Mouse (Mus musculus) kidney, adult 2 months (tissue): Measurements from ENCODE around the gene Gtpbp3. TPM values are rescaled to one million over a fixed set of nuclear protein-coding genes. Genes with fewer than 3 reads are reported as not detected.

Source experiments
- DNase-seq: peaks from one replicate; pipeline ENCODE4 v3.0.0; 2021
- H3K27ac ChIP-seq: fragments of 200-500 bp; 2 replicates; pipeline ENCODE4 v1.5.1; 2012; ENCODE audit warnings: low read depth, low read length, control low read depth, inconsistent platforms; ENCODE audit not compliant: insufficient read depth
- H3K27me3 ChIP-seq: fragments of 200-500 bp; replicated peaks from 2 replicates; pipeline ENCODE4 v1.6.1; 2012; ENCODE audit warnings: mild to moderate bottlenecking, moderate library complexity, low read length, inconsistent platforms; ENCODE audit not compliant: control insufficient read depth, insufficient read depth
- H3K36me3 ChIP-seq: fragments of 200-500 bp; 2 replicates; pipeline ENCODE4 v1.6.1; 2012; ENCODE audit warnings: mild to moderate bottlenecking, moderate library complexity, low read length, inconsistent platforms; ENCODE audit not compliant: control insufficient read depth, insufficient read depth
- H3K4me1 ChIP-seq: fragments of 200-500 bp; 2 replicates; pipeline ENCODE4 v1.6.1; 2011; ENCODE audit warnings: low read length; ENCODE audit not compliant: control insufficient read depth, insufficient read depth
- H3K4me3 ChIP-seq: fragments of 200-500 bp; 2 replicates; pipeline ENCODE4 v1.5.1; 2011; ENCODE audit warnings: mild to moderate bottlenecking, low read depth, low read length, control low read depth; ENCODE audit not compliant: insufficient read depth
- CTCF ChIP-seq: fragments of 200-500 bp; conservative IDR thresholded peaks from 2 replicates; pipeline ENCODE4 v1.5.1; 2011; ENCODE audit warnings: low read depth, mild to moderate bottlenecking, control low read depth, low read length, moderate library complexity, mixed read lengths; ENCODE audit not compliant: insufficient read depth, insufficient read length
- POLR2A ChIP-seq: fragments of 200-500 bp; IDR thresholded peaks from one replicate; pipeline ENCODE4 v1.6.1; 2011; ENCODE audit warnings: low read depth, low read length, control low read depth
- WGBS: fragments of 180-500 bp; shearing (Covaris S2); methylation state at CpG from one replicate; pipeline ENCODE4 v1.1.7; 2018; 5-methylcytosine and 5-hydroxymethylcytosine counted together
- polyA plus RNA-seq: library from polyadenylated mRNA; depleted of rRNA; stranded (reverse); fragments of >200 nt; gene quantifications from 2 replicates; pipeline ENCODE4 v1.2.3, GENCODE M21; 2012

The Gtpbp3 gene
- polyA plus RNA-seq, 1 experiment: 20.2 TPM

DNA sequence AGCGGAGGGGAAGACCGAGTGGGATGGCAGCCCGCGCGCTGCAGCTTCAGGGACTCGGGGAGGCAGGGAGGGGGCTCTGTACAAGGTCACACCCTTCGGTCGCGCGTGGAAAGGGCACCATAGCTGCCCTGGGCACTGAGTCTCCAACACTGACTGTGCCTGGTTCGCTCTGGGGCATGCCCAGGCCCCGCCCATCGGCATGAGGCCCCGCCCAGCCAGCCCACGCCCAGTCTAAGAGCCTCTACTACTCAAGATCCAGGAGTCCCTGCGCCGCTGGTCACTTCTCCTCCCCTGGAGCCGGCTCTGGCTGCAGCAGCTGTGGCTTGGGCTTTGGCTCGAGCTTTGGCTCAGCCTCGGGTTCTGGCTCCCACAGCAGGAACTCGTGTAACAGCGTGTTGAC lies 31.0 kb upstream of the Gtpbp3 start:
- Histone ChIP-seq H3K4me3 (no peak overlapping the region), H3K27me3 (no peaks in the 10 kb centered on the region), H3K4me1 (no peaks in the 10 kb centered on the region), H3K36me3 (no peaks in the 10 kb centered on the region), H3K27ac (no peak overlapping the region)
- DNase-seq: no peak
- 58% methylated on average over 22 of the region's 22 CpGs for WGBS
- TF ChIP-seq POLR2A: no peak
- TF ChIP-seq CTCF: no peak

DNA sequence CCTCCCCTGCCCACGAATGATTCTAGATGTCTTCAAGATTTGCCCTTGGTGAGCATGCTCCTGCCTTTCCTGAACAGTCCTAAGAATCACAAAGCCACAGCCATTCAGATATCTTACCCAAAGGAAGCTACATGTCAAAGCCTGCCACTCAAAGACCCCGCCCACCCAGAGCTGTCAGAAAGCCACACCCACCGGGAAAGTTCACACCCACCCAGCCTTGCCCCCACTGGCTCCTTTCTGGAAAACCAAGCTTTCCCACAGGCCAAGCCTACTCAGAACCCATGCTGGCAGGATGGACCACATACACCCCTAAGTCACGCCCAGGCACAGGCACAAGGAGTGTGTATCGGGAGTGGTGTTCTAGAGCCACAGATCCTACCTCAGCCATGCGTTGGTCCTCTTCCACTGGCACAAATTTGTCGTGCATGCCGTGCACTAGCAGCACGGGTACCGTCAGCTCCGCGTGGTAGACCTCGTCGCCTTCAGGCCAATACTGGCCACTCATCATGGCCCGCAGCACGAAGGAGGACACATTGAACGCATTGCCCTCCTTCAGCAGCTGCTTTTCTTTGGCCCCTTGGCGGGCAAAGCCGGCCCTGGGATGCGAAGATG lies 30.1 kb upstream of the Gtpbp3 start:
- DNase-seq: no peak
- no peaks in the 10 kb centered on the region for H3K27me3 ChIP-seq
- peaks cover 3% of the 10 kb centered on the region; the same call in 1 of the 2 replicates for H3K4me1 ChIP-seq
- no peaks in the 10 kb centered on the region for H3K36me3 ChIP-seq
- no peak overlapping the region for H3K27ac ChIP-seq
- 87% methylated on average over 20 of the region's 20 CpGs for WGBS
- no peak overlapping the region for H3K4me3 ChIP-seq
- TF ChIP-seq POLR2A: no peak
- no peak for TF ChIP-seq CTCF

DNA sequence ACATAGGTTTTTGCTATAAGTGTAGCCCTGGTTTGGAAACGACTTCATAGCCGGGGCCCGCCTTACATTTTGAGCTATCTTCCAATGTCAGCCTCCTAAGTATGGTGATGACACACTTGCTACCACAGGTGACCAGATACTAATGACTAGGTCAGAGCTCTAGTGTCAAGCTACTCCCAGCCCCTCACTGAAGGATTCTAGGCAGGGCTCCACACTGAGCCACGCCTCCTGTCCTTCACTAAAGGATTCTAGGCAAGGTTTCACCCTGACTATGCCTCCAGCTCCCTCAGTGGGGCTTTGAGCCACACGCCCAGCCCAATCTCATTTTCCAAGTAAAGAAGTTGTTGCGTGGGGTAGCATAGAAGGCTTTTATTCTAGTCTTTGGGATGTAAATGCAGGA lies 27.2 kb upstream of the Gtpbp3 start:
- no peaks in the 10 kb centered on the region for H3K36me3 ChIP-seq
- H3K4me3 ChIP-seq: no peak overlapping the region
- WGBS: 95% methylated on average over 6 of the region's 6 CpGs
- H3K27ac ChIP-seq: no peak overlapping the region
- H3K4me1 ChIP-seq: peaks cover 13% of the 10 kb centered on the region; the same call in 1 of the 2 replicates
- no peak for DNase-seq
- H3K27me3 ChIP-seq: no peaks in the 10 kb centered on the region
- no peak for TF ChIP-seq CTCF
- TF ChIP-seq POLR2A: no peak

DNA sequence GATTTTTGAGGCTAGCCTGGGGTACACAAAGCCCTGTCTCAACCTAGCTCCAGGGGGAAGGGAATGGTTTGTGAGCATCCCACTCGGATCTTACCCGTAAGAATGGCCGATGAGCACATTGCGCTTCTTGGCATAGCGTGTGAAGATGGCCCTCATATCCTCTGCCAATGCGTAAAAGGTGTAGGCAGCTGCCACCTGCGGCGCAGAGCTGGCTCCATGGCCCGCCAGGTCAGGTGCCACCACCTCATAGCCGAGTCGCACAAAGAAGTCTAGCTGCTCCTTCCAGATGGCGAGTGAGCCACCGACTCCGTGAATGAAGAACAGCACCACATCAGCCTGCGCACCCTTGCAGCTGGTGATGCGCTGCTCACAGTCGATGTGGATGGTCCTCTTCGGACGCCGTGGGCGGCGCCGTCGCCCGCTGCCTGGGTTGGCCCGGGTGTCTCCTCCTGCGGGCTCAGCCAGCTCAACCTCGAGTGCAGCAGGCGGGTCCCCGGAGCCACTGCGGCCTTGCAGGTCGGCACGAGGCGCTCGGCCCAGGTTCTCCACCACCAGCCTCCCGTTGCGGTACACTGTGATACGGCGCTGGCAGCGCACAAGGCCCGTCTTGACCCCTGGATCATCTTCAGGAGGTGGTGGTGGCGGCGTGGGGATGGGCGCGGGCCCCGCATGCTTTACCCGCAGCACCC lies 26.6 kb upstream of the Gtpbp3 start:
- peaks cover 14% of the 10 kb centered on the region; the same call in 1 of the 2 replicates for H3K4me1 ChIP-seq
- H3K36me3 ChIP-seq: no peaks in the 10 kb centered on the region
- no peak for TF ChIP-seq POLR2A
- no peak for TF ChIP-seq CTCF
- no peak overlapping the region for H3K27ac ChIP-seq
- H3K27me3 ChIP-seq: no peaks in the 10 kb centered on the region
- no peak for DNase-seq
- no peak overlapping the region for H3K4me3 ChIP-seq
- 91% methylated on average over 47 of the region's 47 CpGs for WGBS

DNA sequence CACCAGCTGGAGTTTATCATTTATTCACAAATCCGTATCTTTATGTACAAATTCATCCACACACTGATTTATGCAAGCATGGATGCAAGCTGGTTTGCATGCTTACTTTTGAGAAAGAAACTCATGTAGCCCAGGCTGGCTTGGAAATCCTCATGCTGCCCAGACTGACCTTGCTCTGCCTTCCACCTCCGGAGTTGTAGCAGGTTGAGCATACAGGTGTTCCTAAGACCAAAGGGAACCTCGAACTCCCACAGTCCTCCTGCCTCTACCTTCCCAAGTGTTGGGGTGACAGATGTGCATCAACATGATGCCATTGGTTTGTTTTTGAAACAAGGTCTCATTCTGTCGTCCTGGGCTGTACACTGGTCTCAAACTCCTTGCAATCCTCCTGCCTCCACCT lies 25.7 kb upstream of the Gtpbp3 start:
- 77% methylated on average over 4 of the region's 4 CpGs for WGBS
- Histone ChIP-seq H3K27ac (no peak overlapping the region), H3K4me3 (no peak overlapping the region), H3K36me3 (no peaks in the 10 kb centered on the region), H3K27me3 (no peaks in the 10 kb centered on the region), H3K4me1 (peaks cover 14% of the 10 kb centered on the region; the same call in 1 of the 2 replicates)
- no peak for DNase-seq
- TF ChIP-seq CTCF (no peak), POLR2A (no peak)

DNA sequence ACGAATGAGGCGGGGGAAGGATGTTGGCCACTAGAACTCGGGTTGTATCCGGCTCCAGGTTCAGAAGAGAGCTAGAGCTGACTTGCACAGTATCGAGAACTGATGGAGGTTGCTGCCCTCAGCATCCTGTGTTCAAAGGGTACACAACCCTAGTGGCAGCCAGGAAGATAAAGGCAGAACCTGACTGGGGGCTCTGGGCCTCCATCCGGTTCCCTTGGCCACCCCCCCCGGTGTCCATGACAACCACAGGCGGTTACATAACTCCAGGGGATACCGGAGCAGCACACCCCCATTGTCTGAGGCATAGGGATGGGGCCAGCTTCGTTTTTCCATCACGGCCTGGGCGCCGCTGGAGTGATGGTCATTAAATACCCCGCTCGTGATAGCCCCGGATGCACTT lies 25.1 kb upstream of the Gtpbp3 start:
- WGBS: 11% methylated on average over 16 of the region's 16 CpGs
- Histone ChIP-seq H3K27me3 (no peaks in the 10 kb centered on the region), H3K4me1 (peaks cover 14% of the 10 kb centered on the region; the same call in 1 of the 2 replicates), H3K27ac (no peak overlapping the region), H3K4me3 (peak overlapping the region; percentile 60), H3K36me3 (no peaks in the 10 kb centered on the region)
- peak; percentile 48 for DNase-seq
- TF ChIP-seq POLR2A: no peak
- TF ChIP-seq CTCF: no peak
